Mouse (Mus musculus) kidney, postnatal 36 days (tissue): ENCODE results near the gene Zscan4-ps2.
"Not testable (repeated sequence)": the region's sequence is repeated elsewhere in the genome, so short reads cannot be mapped to it uniquely, and the experiment has no call there.

Experiments
- DNase-seq, 2 experiments: peaks; one replicate each; pipeline ENCODE4 v3.0.0; 2021 to 2022; ENCODE audit warnings: mixed read lengths in 2 of 2

The Zscan4-ps2 gene

DNA sequence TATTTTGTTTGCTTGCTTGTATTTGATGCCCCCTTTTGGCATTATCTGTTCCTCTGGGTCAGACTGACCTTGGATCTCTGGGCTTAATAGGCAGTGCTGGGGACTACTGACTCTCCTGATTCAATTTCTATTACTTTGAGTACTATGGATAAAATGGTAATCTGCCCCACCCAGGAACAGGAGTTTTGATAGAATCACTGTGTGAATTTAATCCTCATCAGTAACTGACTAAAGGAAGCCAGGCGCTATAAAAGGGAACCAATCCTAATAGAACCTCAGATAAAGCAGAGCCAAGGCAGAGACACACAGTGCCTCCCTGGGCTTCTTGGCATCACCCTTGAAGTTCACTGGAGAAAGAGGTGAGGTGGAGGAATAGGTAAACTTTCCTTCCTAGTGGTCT is at the start of gene Zscan4-ps2:
Gene Zscan4-ps2 (plus strand): TSS at position 301 of the 400 bp plus-strand sequence.
- DNase-seq = not testable (repeated sequence)
